Mouse (Mus musculus): ENCODE results near the gene Prss35.

Prss35 gene

DNA sequence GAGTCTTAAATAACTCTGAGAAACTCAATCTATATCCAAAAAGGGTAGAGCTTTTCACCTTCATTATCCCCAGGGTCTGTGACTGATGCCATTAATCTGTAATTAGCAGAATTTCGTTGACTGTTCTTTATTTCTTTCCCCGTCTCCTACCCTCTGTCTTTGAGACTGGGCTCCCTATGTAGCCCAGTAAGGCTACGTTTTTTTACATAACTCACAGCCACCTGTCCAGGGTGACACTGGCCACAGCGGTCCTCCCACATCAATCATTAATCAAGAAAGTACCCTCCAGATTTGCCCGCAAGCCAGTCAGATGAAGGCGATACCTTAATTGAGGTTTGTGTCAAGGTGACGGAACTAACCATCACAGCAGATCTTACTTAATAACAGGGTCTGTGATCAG is 55.6 kb downstream of the Prss35 start:
- DNase-seq (ENCODE audit: low read depth) = no peak

GRCm38 (mm10) chr9:86800600-86801163 is 57.2 kb downstream of the Prss35 start:
- DNase-seq (ENCODE audit: low read depth) = peak; percentile 61

All from NIH3T3 (cell line).